Mouse (Mus musculus) cerebellum, adult (tissue): Measurements from ENCODE around the gene Opcml.

Experiments
- ATAC-seq: cut with Nextera tagmentation; 2 replicates; pipeline ENCODE4 v1.9.2; 2017; ENCODE audit warnings: mild to moderate bottlenecking, moderate library complexity, mixed read lengths; ENCODE audit not compliant: insufficient number of reproducible peaks, low FRiP score, low TSS enrichment

Gene Opcml

GRCm38 (mm10) chr9:28289696-28290330 lies 499.2 kb downstream of the Opcml start:
- peak; percentile 89 for ATAC-seq

DNA sequence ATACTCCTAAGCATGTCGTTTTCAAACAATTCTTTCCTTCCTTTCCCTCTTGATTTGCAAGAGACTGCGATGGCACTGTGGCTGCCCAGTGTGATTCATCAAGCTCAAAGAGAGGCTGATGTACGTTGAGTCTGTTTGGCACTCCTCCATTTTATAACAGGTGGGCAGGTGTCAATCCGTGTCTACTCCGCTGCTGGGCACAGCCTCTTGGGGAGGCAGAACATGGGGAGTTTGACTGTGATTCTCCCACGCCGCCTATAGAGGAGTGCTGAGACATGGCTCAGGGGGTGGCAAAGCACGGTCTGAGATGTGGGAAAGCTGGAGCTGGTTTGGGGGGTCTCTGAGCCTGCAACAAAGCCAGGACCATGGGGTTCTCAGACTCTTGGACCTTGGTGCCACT lies 513.1 kb downstream of the Opcml start:
- ATAC-seq = no peak

- peak; percentile 31; the same call in 1 of the 2 replicates for ATAC-seq
Measured at GRCm38 (mm10) chr9:28306364-28307121, 516.0 kb downstream of the Opcml start.

DNA sequence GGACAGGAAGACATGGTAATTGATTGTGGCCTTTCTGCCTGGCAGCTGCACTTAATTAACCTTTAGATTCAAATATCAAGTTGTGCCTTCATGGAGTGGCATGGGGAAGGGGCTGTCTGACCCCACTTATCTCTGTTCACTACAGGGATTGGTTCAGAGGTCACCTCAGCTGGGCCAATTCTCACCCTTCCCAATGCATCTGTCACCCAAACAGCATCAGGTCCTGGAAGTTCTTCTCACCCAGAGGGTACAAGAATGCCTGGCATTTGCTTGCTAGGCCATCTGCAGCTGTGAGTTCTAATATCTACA lies 516.5 kb downstream of the Opcml start:
- ATAC-seq = no peak

DNA sequence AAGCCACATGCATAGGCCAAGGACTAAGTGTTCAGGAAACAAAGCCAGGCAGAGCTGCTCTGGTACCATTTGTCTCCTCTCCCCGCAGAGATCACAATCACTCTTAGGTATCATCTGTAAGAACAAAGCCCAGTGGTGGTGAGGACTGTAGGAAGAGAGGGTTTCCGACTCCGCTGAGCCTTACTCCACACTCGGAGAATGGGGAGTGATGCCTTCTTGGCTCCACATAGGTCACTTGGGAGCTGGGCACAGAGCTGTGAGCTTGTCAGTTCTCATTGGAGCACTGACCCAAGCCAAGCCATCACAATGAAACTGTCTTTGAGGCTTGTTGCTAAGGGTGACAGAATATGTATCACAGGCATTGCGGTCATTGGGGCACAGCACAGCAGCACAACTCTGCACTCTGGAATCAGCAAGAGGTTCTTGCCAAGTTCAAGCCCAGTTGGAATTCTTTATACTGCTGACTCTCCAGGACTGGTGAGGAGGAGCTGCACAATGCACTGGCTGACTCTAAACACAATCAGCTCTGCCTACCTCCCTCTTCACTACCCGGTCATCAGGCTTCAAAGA lies 517.0 kb downstream of the Opcml start:
- ATAC-seq = no peak

DNA sequence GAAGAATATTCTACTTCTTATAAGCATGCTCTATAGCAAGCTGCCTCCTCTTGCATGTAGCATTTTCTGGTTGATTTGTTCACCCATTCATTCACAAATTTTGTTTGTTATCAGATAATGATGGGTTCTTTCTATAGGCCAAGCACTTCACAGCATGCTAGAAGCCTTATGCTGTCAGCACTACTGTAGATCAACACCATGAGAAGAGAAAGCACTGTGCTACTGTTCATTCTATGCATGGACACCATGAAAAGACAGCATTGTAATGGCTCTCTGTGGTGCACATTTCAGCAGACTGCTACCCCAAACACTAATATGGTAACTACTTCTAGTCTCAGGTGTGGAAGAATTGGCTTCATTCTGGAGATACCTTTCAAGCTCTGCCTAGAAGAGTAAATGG lies 527.3 kb downstream of the Opcml start:
- ATAC-seq = no peak

DNA sequence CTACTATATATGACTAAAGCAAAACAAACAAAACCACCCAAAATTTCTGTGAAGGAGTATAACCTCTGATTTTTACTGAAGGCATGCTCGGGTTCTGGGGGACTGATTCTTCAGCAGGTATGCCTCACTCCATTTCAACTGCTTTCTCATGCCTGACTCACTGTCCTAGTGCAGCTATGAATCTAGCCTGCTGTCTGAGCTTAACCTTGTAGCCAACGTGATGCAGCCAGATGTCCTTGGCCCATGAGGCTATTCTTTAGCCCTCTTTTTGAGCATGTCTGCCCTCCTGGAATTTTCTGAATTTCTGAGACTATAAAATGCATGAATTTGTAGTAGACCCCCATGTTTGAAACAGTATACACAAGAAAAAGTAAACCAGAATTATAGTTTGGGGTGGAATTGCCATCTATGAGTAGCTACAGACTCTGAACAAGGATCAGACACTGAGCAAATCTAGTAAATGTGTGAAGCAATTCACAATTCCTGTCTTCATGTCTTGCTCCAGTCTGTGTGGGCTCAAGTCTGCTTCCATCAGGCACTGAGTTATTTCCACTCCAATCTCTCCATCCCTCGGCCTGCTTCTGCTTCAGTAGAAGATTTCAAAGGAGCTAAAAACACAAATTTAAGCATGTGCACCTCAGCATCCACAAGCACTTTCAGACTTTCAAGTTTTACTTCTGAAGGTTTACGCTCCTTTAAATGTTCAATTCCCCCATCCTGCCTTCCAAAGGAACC lies 528.6 kb downstream of the Opcml start:
- ATAC-seq = no peak

DNA sequence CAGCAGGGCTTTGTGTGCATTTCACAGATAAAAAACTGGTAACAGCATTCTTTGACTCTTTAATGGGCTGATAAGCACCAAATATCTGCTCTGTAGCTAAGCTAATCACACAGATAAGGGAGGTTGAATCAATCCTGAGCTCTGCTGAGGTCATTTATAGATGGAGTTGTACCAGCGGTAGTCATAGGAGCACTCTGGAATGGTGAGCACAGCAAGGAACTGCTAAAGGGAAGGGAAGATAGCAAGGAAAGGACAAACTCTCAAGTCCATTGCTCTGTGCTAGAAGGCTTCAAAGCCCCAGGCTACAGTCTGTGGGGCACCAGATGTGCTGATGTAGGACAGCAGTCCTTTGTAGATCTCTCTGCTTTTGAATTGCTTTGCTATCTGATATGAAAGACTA lies 529.2 kb downstream of the Opcml start:
- ATAC-seq = no peak

GRCm38 (mm10) chr9:28327985-28328384 lies 537.4 kb downstream of the Opcml start:
- no peak for ATAC-seq

- no peak for ATAC-seq
Measured at GRCm38 (mm10) chr9:28328434-28328833, 537.9 kb downstream of the Opcml start.

DNA sequence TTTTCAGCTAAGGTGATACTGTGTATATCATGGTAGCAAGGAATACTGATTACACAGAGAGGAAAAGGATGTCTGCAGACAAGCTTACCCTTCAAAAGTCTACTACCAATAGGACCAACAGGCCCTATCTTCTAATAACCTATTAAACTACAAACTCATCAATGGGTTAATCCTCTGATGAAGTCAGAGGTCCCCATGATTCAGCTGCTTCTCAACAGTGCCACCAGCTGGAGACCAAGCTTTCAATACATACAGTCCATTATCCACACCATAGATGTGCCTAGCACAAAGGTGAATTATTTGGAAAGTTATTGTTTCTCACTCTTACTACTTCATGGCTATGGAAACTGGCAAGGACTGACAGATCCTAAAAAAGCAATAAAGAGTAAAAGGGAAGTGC lies 538.9 kb downstream of the Opcml start:
- no peak for ATAC-seq

- no peak; the same call in 1 of the 2 replicates for ATAC-seq
Measured at GRCm38 (mm10) chr9:28336511-28337208, 546.1 kb downstream of the Opcml start.

- ATAC-seq = peak; percentile 56; the same call in 1 of the 2 replicates
Measured at GRCm38 (mm10) chr9:28337837-28338236, 547.3 kb downstream of the Opcml start.

DNA sequence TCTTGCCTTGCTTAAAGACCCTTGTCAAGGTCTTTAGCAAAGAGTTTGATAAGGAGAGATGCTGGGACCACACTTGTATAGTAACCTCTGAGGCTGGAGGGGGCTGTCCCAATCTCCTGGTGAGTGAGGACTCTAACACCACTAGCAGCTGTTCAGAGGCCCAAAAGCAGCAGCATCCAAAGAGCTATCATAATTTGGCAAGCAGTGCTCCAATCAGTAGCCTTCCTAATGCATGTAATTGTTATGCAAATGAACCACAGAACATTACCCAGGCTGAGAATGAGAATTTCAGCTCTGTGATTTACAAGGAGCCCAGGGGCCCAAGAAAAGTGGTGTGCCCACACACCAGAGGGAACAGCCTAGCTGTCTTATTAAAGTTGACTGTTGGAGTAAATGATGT lies 564.4 kb downstream of the Opcml start:
- ATAC-seq = no peak

DNA sequence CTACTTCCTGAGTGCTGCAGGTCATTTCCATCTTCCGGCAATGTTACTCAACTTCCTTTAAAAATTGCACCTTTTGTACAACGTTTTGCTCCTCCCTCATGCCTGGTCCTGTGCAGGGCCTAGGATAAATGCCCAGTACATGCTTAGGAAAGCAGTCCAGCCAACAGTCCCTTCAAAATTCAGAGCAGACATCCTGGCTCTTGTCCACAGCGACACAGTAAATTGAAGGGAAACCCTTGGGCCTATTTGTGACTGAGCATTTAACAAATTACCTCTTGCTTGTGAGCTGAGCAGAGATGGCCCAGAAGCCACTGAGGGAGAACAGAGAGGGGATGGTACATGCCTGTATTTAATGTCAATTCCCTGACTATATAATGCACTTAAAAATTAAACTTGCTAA lies 567.4 kb downstream of the Opcml start:
- no peak for ATAC-seq

GRCm38 (mm10) chr9:28360691-28361090 lies 570.1 kb downstream of the Opcml start:
- ATAC-seq = peak; percentile 74; the same call in 1 of the 2 replicates

DNA sequence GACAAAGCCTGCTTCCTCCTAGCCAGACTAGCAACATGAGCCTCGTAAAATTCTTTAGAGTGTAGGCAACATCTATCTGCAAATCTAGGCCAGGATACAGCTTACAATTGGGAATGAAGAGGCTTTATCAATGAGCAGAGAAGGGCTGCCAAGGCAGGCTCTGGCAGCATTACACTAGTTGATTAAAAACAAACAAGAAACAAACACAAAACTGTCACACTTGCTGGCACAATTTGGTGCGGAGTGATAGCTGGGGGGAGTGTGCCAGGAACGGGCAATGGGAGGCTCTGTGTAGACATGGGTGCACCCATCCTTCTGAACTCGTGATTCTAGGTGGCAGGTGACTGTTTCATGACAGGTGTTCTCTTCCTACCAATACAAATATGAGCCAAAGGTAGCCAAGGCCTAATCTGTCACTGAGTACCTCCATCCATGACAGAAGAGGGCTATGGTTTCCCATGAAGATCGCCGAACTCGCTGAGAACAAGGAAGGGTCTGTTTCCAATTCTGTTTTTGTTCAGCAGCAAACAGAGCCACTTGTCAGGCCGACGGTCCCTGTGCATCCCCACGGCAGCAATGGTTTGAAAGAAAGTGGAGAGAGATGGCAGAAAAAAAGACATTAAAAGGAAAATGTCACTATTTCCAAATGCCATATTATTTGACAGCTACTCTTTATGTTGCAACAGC lies 574.0 kb downstream of the Opcml start:
- no peak for ATAC-seq

GRCm38 (mm10) chr9:28365160-28365473 lies 574.5 kb downstream of the Opcml start:
- ATAC-seq = no peak

- no peak for ATAC-seq
Measured at GRCm38 (mm10) chr9:28386527-28387175, 596.1 kb downstream of the Opcml start.

- no peak for ATAC-seq
Measured at GRCm38 (mm10) chr9:28395222-28395621, 604.6 kb downstream of the Opcml start.
